Mouse (Mus musculus) lung, postnatal 0 days (tissue): ENCODE measurements at regions not wholly inside any gene's neighbourhood (a gene's known extent, or its start where the extent isn't known, plus 50 kb on each side); places are given as distances from the start of the nearest gene placed in this dataset.

Experiments used
- CTCF ChIP-seq: IDR thresholded peaks from 2 replicates; pipeline ENCODE4 v1.5.1; 2016; ENCODE audit warnings: antibody characterized with exemption, mild to moderate bottlenecking
- EP300 ChIP-seq: IDR thresholded peaks from 2 replicates; pipeline ENCODE4 v1.6.1; 2016; ENCODE audit warnings: antibody characterized with exemption, mild to moderate bottlenecking, control low read depth

- TF ChIP-seq CTCF (no peak), EP300 (no peak)
Measured at GRCm38 (mm10) chr8:6527171-6527570, 1422.0 kb upstream of the Slc10a2 start.
